Mouse (Mus musculus) kidney, postnatal 4 days (tissue): ENCODE results near the gene Naa50.

Source experiments
- DNase-seq, 2 experiments: peaks; one replicate each; pipeline ENCODE4 v3.0.0; 2021; ENCODE audit warnings: mixed read lengths in 2 of 2

Naa50 gene

DNA sequence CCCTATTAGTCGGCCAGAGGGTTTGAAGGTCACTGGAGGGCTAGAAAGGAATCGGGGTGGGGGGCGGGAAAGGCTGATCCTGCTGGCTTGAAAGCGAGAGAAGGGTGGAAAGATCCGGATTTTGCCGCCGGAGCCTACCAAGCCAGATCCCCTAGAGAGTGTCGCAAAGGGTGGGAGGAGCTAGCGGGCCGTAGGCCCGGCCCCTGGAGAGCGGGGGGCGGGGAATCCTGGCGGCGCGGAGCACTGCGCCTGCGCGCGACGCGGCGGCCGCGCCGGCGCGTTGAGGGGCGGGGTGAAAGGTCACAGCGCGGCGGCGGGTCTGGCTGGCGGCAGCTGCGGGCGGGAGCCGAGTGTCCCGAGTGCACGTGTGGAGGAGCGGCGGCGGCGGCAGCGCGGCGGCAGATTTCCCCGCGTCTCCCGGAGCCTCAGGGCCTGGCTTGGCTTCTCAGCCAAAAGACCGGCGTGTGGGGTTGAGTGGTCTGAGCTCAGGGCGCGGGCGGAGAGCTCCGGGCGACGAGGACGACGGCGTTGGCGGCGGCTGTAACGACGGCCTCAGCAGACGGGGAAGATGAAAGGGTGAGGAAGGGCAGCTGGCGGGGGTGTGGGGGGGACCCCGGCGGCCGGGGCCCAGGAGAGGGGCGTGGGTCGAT, at the start of gene Naa50, which contains the start of gene Atp6v1a:
TSS of gene Naa50 (plus strand) at position 295 of the 650 bp plus-strand sequence.
TSS of gene Atp6v1a (minus strand) at position 170 of the 650 bp plus-strand sequence.
- peak; percentile 95 to 96 for DNase-seq

DNA sequence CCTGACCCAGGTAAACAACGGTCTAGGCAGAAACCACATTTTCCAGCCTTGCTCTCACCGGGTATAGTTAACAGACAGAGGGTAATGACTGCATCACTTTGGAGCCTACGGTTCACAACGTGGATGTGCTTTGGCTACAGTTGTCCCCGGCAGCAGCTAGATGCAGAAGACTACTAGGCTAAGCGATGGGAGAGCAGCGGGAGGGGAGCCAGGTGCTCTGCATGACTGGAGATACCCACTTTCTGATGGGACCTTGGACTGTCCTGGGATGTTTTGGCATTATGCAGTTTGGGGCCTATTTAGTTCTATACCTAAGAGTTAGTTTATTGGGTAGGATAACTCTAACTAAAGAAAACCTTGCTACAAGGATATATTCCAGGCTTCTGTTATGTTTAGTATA, 40.3 kb upstream of the Naa50 start:
- no peak for DNase-seq

DNA sequence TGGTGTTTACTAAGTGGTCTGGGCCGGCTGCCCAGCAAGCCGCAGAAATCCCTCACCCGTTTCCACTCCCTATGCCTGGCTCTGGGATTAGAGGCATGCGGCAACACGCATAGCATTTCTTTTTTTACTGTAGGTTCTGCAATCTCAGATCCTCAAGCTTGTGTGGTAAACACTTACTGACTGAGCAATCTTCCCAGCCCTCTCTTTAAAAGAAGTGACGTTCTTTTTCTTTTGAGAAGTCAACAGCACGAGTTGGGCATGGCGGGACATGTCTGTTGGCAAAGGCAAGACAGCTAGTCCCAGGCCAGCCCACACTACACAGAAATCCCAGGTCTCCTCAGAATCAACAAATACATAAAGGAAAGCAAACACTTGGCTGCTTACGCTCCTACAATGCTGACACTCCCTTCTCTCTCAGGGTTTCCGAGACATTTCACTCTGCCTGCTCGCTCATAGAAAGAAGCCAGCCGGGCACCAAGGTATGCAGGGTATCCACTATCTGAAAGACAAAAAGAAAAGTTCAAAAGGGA, 38.4 kb upstream of the Naa50 start:
- DNase-seq: no peak

DNA sequence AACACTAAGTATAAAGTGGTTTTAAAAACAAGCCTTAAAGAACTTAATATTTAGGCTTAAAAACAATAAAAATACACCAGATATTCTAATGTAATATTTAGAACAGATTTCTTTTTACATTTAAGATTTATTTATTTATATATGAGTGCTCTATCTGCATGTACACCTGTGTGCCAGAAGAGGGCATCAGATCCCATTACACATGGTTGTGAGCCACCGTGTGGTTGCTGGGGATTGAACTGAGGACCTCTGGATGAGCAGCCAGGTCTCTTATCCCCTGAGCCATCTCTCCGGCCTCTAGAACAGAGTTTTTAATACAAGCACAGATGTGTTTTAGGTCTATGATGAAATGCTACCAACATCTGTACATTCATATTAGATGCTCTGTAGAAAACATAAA, 36.7 kb upstream of the Naa50 start:
- no peak for DNase-seq

DNA sequence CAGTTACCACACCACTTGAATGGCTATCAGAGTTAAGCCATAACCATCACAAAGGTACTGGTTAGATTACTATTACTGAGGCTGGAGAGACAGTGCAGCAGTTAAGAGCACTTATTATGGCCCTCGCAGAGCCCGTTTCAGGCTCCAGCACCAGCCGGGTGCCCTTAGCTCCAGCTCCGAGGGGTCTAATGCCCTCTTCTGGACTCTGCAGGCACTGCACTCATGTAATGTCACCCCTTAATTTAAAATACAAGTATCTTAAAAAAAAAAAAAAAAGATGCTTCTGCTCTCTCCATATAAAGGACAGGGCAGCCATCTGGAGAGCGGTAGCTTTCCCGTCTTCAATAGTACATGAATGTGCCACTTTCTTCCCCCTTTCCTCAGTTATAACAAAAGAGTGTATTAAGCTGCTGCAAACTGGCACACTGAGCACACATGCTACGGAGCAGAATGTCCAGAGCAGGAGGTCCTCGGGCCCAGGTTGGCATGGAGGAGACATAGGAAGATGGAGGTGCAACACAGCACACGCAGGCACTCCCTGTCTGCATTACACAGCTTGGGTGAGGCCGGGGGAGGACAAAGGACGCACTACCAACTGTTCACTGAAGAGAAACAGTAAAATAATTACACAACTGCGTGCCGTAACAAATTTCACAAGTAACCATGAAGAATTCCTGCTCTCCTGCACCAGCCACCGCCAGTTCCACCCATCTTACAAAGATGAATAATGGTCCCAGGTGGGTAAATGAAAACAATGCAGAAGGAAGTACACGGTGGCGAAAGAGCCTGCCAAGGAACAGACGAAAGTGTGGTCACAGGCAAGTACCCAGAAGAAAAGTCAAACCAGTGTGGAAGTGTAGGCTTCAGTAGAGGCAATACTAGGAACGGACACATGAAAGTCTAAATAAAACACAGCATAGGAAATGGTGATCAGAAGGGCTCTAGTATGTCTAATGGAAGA, 35.5 kb upstream of the Naa50 start:
- DNase-seq: peak in 1 of 2 experiments; percentile 18

DNA sequence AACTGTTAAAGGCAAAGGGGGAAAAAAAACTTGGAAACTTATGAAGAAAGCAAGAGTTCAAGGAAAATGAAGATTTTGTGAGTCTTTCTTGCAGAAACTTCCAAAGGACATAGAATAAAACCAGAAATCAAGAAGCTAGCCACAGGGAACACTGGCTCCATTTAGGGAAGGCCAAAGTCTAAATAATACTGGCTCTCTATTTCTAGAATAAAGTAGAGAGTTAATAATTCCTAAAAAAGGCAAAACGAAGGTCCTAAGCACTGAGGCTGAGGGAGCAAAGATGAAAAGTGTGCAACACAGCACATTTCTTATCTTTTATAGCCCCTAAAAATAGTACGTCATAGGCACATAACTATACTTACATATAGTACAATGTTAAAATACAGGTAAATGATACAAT, 34.4 kb upstream of the Naa50 start:
- DNase-seq: no peak

DNA sequence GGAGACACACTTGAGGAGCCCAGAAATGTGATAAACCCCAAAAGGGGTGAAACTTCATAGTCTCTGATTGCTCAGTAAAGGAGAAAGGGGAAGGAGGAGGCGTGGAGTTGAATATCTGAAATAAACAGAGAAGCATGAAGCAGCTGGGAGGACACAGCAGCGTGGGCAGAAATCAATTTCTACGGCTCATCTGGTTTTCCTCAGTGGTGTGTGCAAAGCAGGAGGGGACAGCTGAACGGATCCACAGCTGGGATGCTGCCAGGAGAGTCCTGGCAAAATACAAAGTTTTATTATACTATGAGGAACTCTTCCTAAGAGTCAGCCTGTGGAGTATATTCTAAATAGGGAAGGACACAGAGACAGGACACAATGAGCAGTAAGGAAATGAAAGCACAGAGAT, 30.6 kb upstream of the Naa50 start:
- peak in 1 of 2 experiments; percentile 27 for DNase-seq

DNA sequence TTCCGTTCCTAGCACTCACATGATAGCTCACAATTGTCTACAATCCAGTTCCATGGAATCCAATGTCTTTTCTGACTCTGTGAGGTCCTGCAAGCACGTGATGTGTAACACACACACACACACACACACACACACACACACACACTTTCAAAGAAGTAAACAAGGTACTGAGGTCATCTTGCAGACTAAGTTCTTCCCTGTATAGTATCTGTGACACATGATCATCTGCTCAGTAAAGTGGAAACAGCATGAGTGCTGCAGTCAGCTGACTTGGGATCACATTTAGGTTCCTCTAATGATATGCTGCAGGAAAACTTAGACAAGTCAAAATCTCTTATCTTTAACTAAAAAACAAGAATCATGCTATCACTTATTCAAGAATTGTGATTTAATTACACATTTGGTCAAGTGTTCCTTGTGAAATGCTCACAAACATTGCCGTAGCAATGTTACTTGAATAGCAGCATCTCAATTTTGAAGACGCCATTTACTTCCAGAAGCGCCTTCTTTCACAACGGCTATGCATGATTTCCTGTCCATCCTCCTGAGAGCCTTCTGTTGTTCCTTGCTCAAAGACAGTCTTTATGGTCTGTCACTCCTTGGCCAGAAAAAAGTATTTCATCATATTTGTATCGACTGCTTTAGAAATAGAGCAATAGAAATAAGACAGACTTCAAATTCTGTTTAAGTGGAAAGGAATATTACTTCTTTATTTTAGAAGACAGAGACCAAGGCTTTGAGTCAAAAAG, 19.7 kb upstream of the Naa50 start:
- DNase-seq: no peak

DNA sequence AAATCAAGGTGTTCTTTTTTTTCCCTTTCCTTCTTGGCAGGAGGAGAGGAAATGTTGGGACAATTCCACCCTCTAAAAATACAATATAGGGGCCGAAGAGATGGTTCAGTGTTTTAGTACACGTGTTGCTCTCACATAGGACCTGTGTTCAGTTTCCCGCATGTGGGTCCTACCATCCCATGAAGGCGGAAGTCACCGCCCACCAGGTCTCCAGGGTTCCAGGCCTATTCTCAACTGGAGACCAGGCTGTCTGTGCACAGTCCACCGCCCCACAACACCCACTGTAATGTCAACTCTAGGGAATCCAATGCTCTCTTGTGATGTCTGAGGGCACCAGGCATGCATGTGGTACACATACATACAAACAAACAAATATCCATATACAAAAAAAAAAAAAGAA, 17.5 kb upstream of the Naa50 start:
- no peak for DNase-seq

DNA sequence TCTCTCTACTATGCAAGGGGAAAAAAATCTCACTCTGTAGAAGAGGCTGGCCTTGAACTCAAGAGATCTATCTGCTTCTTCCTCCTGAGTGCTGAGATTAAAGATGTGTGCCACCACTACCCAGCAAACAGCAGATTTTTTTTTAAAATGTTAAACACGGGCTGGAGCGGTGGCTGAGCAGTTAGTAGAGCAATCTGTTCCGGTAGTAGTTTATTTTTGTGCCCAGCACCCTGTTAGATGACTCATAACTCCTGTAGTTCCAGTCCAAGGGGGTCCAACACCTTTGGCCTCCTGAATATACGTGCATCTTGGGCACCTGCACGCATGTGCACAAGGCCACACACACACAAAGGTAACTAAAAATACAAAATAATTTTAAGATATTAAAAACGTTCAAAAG, 17.1 kb upstream of the Naa50 start:
- no peak for DNase-seq

DNA sequence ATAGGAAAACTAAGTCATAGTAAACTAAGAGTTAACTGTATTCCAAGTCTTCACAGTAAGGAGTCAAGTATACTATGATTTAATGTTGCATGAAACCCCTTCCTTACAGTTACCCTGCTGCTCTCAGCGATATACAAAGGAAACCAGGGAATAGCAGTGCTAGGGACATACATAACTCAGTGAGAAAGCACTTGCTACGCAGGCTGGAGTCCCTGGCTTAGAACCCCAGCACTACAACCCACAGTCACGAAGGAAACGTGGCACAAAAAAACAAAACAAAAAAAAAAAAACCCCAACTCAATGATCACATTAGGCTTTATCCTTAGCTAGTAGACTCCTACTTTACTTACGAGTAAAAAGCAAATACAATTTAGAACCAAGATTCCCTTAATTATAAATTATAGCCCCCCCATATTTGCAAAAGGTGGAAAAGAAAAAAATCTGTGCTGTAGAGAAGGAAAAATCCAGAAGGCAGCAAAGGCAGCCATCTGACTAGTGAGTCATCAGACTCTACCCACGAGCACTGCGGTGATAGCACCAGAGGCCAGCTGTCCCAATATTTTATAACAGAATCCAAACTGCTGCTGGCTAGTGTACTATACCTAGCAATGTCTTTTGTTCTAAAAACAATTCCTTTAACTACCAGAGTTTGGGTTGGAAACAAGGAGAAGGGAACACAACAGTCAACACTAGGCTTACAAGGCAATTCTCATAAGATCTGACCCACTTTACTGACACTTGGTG, 16.5 kb upstream of the Naa50 start:
- no peak for DNase-seq

DNA sequence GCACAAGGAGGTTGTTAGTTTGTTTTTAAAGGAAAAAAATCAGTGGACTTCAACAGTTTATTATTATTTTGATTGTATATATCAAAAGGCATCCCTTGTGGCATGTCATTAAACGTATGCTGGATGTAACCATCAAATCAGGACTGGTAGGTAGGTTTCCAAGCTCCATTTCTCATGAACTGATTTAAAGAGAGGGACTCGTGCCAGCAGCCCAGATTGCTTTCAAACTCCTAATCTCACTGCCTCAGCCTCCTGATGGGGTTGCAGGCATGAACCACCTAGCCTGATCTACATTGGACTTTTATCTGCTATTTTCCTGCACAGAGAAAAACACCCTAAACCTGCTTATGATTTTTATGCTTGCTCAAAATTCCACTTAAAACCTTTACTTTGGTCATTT, 15.8 kb upstream of the Naa50 start:
- DNase-seq: no peak

DNA sequence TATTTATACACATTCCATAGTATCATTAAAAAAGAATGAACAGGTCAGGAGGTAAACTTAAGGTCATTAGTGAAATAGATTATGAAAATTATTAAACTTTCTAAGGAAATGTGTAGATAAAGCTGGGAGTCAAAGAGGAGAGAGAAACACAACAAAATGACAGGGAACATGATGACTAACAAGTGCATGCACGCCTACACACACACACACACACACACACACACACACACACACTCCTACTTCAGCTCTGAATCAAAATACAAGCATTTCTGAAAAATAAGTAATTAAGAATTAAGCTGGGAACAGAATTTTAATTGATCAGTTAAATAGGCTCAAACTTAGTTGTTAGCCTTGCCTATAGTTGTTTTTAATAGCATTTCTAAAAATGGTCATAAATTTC, 14.9 kb upstream of the Naa50 start:
- no peak for DNase-seq

DNA sequence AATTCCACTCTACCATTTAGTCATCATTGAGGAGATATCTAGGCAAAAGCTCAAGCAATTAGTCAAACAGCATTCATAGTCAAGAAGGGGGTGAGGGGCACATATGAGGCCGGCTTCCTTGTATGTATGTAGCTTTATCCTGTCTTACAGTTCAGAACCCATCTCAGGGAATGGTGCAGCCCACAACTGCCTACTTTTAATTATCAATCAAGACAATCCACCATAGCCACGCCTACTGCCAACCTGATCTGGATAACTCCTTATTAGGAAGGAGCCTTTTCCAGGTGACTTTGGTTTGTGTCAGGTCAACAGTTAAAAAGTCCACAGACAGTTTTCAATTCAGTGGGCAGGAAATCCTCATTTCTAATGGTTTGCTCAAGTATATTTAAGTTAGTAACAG, 14.2 kb upstream of the Naa50 start:
- DNase-seq: no peak

DNA sequence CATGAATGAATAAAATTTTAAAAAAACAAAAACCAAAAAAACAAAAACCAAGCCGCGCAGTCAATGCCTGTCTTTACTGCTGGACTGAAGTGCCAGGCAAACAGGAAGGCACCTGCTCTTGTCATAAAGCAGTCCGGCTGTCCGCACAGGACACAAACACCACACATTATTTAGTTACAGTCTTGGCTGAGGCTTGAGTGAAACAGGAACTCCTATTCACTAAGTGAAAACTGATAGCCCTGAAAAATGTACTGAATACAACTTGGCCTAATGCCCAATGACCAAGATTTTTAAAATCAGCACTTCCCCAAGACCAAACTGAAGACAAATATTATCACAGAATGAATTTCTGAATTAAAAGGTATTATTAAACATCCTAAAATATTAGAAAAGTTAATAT, 13.2 kb upstream of the Naa50 start:
- no peak for DNase-seq

DNA sequence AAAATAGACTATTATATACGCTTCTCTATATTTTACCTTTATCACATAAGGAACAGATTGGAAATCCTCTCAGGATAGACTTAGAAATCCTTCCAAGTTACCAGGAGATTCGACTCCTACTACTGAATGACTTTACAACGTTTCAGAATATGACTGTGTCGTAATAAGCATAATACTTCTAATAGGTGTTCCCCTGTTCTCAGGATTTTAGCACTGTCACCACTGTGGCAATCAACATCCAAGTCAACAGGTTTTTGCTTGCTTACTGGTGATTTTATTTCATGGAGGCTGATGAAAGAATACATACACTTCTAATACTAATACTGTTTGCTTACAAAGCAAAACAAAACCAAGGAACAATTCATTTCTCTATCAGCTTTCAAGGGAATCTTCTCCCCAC, 7.3 kb upstream of the Naa50 start:
- no peak for DNase-seq

DNA sequence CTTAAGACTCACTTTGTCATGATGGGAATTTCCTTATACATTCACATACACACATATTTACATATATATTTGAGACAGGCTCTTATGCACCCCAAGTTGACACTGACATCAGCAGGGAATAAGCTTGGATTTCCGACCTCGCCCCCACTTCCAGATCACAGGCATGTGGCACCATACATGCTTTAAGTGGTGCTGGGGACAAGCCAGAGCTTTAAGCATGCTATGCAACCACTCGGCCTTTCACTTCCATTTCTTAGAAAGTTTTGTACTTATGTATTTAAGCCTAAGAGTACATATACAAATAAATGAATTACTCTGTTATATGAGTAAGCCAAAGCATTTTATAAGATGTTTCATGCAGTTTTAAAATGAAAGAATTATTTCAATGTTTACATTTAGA, 6.4 kb upstream of the Naa50 start:
- no peak for DNase-seq

DNA sequence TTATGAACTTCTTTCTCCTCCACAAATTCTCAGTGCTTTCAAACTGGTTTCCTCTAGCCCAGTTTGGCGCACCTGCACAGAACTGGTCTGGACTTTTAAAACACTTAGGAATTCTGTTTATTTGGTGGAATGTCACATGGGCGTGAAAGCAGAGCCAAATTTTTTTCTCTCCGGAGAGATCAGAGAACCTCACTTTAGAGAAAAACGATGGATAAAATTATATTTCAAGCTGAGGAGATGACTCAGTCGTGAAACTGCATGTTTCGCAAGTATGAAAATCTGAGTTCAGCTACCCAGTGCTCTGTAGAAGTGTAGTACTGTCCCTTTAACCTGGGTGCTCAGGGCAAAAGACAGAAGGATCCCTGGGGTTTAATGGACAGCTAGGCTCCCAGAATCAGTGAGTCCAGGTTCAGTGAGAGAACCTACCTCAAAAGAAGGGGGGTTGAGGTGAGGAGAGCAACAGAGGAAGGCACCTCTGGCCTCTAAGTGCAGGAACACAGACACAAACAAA, 3.1 kb upstream of the Naa50 start:
- DNase-seq: peak in 1 of 2 experiments; percentile 20

DNA sequence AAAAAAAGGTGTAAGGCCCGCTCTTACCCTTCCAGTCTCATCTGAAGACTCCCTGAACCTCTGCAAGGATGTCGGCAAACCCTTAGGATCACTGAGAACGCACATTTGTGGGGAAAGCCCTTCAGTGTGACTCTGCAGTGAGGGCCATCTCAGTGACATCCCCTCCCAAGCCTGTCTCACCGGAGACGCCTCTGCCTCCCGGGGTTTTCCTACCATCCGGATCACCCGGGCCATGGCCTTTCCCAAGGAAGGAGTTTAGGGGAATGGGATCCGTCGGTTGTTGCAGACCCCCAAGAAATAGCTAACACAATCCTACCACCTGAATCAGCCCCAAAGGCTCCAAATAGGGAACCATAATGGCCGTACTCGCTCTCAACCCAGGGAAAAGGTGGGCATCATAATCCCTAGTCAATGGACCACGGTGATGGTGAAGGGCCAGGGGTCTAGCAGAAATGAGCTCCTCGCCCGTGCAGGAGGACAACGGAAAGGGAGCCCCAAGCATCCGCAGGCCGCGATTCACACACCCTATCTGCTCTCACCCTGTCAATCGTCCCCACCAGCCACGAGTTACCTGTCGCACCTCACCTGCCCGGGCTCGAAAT, 1.2 kb upstream of the Naa50 start:
- peak in 1 of 2 experiments; percentile 10 for DNase-seq

DNA sequence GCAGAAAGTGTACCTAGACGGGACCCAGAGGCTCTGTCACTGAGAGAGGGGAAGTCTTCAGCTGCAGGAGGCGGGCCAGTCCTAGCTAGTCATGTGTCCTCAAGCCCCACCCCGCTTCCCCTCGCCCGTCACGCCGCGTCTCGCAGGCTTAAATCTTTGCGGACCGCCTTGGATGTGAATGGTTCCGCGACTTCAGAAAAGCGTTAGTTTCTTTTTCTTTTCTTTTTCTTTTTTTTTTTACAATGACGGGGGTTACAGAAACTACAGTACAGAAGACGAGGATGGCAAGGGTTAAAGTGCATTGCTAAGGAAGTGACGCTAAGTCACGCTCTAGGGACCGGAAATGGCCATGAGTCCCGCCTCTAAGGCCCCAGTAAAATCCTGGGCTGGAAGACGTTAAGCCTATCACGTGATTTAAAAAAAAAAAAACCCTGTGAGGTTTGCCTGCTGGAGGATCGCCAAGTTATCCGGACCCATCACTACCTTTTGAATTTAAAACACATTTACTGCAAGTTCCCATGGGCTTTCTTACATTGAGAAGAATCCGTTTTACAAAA, 573 bp upstream of the Naa50 start:
- peak; percentile 88 to 93 for DNase-seq

DNA sequence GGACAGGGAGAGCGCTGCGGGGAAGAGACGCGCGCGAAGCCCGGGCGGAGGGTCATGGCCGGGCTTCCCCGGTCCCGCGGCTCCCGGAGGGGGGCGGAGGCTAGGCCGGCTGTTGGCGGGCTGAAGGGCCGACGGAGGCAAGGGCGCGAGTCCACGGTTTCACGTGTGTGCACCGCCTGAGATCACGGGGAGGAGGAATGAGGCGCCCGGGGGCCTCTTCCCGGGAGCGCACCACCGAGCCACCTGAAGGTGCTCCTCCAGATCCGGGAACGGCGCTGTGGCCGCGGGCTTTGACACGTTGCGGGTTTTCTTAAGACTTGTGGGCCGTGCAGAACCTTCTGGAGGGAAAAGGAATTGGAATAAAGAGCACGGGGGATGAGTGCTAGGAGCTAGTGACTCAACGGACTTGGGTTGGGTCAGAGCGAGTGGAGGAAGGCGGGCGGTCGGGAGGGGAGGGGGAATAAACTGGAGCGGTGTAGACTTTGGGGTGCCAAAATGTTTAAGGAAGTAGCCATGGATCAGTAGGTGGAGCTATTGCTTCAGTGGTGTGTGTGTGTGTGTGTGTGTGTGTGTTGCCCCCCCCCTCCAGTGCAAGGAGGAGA, 657 bp downstream of the Naa50 start:
- DNase-seq: peak; percentile 76 to 86
